Mouse (Mus musculus) ovary, adult 10 weeks (tissue): Measurements from ENCODE around the gene Myl3. TPM values are rescaled to one million over a fixed set of nuclear protein-coding genes. Genes with fewer than 3 reads are reported as not detected.

Experiments used
- polyA plus RNA-seq: library from polyadenylated mRNA; stranded (reverse); fragments of 350-450 nt; fragmentation: Illumina TruSeq; extraction: RNeasy Lipid Tissue Mini Kit (QIAGEN cat#74804); gene quantifications from one replicate; pipeline ENCODE4 v1.2.3, GENCODE M21; 2014

Myl3 gene
- not detected for polyA plus RNA-seq

GRCm38 (mm10) chr9:110741711-110742294 lies at the start of gene Myl3:
TSS of gene Myl3 (plus strand) at chr9:110741861.

GRCm38 (mm10) chr9:110746961-110747360 lies 5.3 kb downstream of the Myl3 start, which contains the start of gene Pth1r:
TSS of gene Pth1r (minus strand) at chr9:110747145.

GRCm38 (mm10) chr9:110797866-110798265 lies 56.2 kb downstream of the Myl3 start, which contains the start of gene Prss42:
TSS of gene Prss42 (plus strand) at chr9:110798166.

GRCm38 (mm10) chr9:110813789-110814188 lies 72.1 kb downstream of the Myl3 start, which contains the start of gene Prss44:
TSS of gene Prss44 (plus strand) at chr9:110813994.

Other genes starting within 250 kb of the Myl3 start
- gene Setd2, start 209.3 kb upstream of the Myl3 start, polyA plus RNA-seq = 115 TPM
- not detected for gene Nradd, start 117.4 kb upstream of the Myl3 start, polyA plus RNA-seq
- gene Nbeal2, start 87.7 kb upstream of the Myl3 start, polyA plus RNA-seq = not detected
- not detected for gene Ccdc12, start 85.4 kb upstream of the Myl3 start, polyA plus RNA-seq
- gene Pth1r, start 5.3 kb downstream of the Myl3 start, polyA plus RNA-seq = 0.20 TPM
- not detected for gene Prss42, start 56.3 kb downstream of the Myl3 start, polyA plus RNA-seq
- gene Prss44, start 72.1 kb downstream of the Myl3 start, polyA plus RNA-seq = not detected
- not detected for gene Prss43, start 84.8 kb downstream of the Myl3 start, polyA plus RNA-seq
- gene Prss45, start 92.7 kb downstream of the Myl3 start, polyA plus RNA-seq = not detected
- not detected for gene Prss46, start 102.6 kb downstream of the Myl3 start, polyA plus RNA-seq
- not detected for gene Prss50, start 116.1 kb downstream of the Myl3 start, polyA plus RNA-seq
- gene Als2cl, start 138.0 kb downstream of the Myl3 start, polyA plus RNA-seq = 1.5 TPM
- gene Tmie, start 138.3 kb downstream of the Myl3 start, polyA plus RNA-seq = 2.9 TPM
- not detected for gene Fam240a, start 175.0 kb downstream of the Myl3 start, polyA plus RNA-seq
- 8.8 TPM for gene Tdgf1, start 204.3 kb downstream of the Myl3 start, polyA plus RNA-seq
- 47.9 TPM for gene Lrrc2, start 209.7 kb downstream of the Myl3 start, polyA plus RNA-seq
- gene Rtp3, start 248.7 kb downstream of the Myl3 start, polyA plus RNA-seq = 0.23 TPM